Mouse (Mus musculus) liver, embryonic 12.5 days (tissue): ENCODE measurements at regions not wholly inside any gene's neighbourhood (a gene's known extent, or its start where the extent isn't known, plus 50 kb on each side); places are given as distances from the start of the nearest gene placed in this dataset.

ENCODE experiments used
- ATAC-seq: fragments of 200-750 bp; cut with Nextera tagmentation; 2 replicates; pipeline ENCODE4 v1.8.0; 2017; ENCODE audit warnings: moderate number of reproducible peaks, mild to moderate bottlenecking, moderate library complexity
- H3K27ac ChIP-seq: fragments of 300-500 bp; sonication (generic); 2 replicates; pipeline ENCODE4 v1.5.1; 2016; ENCODE audit warnings: mild to moderate bottlenecking
- H3K27me3 ChIP-seq: fragments of 300-500 bp; sonication (generic); replicated peaks from 2 replicates; pipeline ENCODE4 v1.6.1; 2016; ENCODE audit warnings: mild to moderate bottlenecking, moderate library complexity
- H3K36me3 ChIP-seq: fragments of 300-500 bp; sonication (generic); 2 replicates; pipeline ENCODE4 v1.6.1; 2016; ENCODE audit warnings: mild to moderate bottlenecking, moderate library complexity
- H3K4me1 ChIP-seq: fragments of 300-500 bp; sonication (generic); 2 replicates; pipeline ENCODE4 v1.6.1; 2016
- H3K4me2 ChIP-seq: fragments of 300-500 bp; sonication (generic); 2 replicates; pipeline ENCODE4 v1.6.1; 2016; ENCODE audit warnings: mild to moderate bottlenecking, moderate library complexity
- H3K4me3 ChIP-seq: fragments of 300-500 bp; sonication (generic); 2 replicates; pipeline ENCODE4 v1.5.1; 2016; ENCODE audit warnings: mild to moderate bottlenecking, moderate library complexity
- H3K9ac ChIP-seq: fragments of 300-500 bp; sonication (generic); 2 replicates; pipeline ENCODE4 v1.6.1; 2016; ENCODE audit warnings: mild to moderate bottlenecking, moderate library complexity
- H3K9me3 ChIP-seq: fragments of 300-500 bp; sonication (generic); replicated peaks from 2 replicates; pipeline ENCODE4 v1.6.1; 2016; ENCODE audit warnings: mild to moderate bottlenecking, moderate library complexity
- WGBS: fragments of 180-500 bp; shearing (Covaris S2); methylation state at CpG from one replicate; pipeline ENCODE4 v1.1.7; 2016; ENCODE audit not compliant: insufficient replicate concordance; 5-methylcytosine and 5-hydroxymethylcytosine counted together

GRCm38 (mm10) chr2:45184704-45185620, 67.8 kb upstream of the Zeb2 start:
- peak overlapping the region; percentile 30 for H3K4me3 ChIP-seq
- H3K9me3 ChIP-seq: no peaks in the 10 kb centered on the region
- peak overlapping the region; percentile 64 for H3K27ac ChIP-seq
- H3K36me3 ChIP-seq: no peaks in the 10 kb centered on the region
- H3K27me3 ChIP-seq: no peaks in the 10 kb centered on the region
- H3K4me2 ChIP-seq: peak overlapping the region; percentile 63
- peak overlapping the region; percentile 43; the same call in 1 of the 2 replicates for H3K9ac ChIP-seq
- 7% methylated on average over 18 of the region's 18 CpGs for WGBS
- ATAC-seq: peak; percentile 74
- H3K4me1 ChIP-seq: peaks cover 31% of the 10 kb centered on the region

GRCm38 (mm10) chr2:45184149-45184548, 67.0 kb upstream of the Zeb2 start:
- Histone ChIP-seq H3K4me2 (peak overlapping the region; percentile 63), H3K9ac (no peak overlapping the region), H3K36me3 (no peaks in the 10 kb centered on the region), H3K4me1 (peaks cover 31% of the 10 kb centered on the region), H3K4me3 (peak overlapping the region; percentile 30), H3K27ac (no peak overlapping the region), H3K27me3 (no peaks in the 10 kb centered on the region), H3K9me3 (no peaks in the 10 kb centered on the region)
- ATAC-seq: peak; percentile 88
- 11% methylated on average over 6 of the region's 6 CpGs for WGBS

- Histone ChIP-seq H3K4me1 (peaks cover 31% of the 10 kb centered on the region), H3K9me3 (no peaks in the 10 kb centered on the region), H3K4me3 (no peak overlapping the region), H3K27ac (no peak overlapping the region), H3K36me3 (no peaks in the 10 kb centered on the region), H3K9ac (no peak overlapping the region), H3K27me3 (no peaks in the 10 kb centered on the region), H3K4me2 (no peak overlapping the region)
- ATAC-seq: no peak
- WGBS: 79% methylated on average over 1 of the region's 1 CpGs
Measured at GRCm38 (mm10) chr2:45182876-45183275, 65.7 kb upstream of the Zeb2 start.

GRCm38 (mm10) chr2:45181552-45181951, 64.4 kb upstream of the Zeb2 start:
- no peak overlapping the region for H3K4me2 ChIP-seq
- no peak overlapping the region for H3K4me3 ChIP-seq
- no peaks in the 10 kb centered on the region for H3K27me3 ChIP-seq
- H3K27ac ChIP-seq: no peak overlapping the region
- peaks cover 31% of the 10 kb centered on the region for H3K4me1 ChIP-seq
- no peaks in the 10 kb centered on the region for H3K36me3 ChIP-seq
- 68% methylated on average over 7 of the region's 7 CpGs for WGBS
- H3K9ac ChIP-seq: no peak overlapping the region
- H3K9me3 ChIP-seq: no peaks in the 10 kb centered on the region
- ATAC-seq: no peak

- ATAC-seq: no peak
- no peak overlapping the region for H3K27ac ChIP-seq
- 88% methylated on average over 1 of the region's 1 CpGs for whole genome bisulfite sequencing
Measured at GRCm38 (mm10) chr2:45178849-45179453, 61.8 kb upstream of the Zeb2 start.

GRCm38 (mm10) chr2:45172382-45172781, 55.2 kb upstream of the Zeb2 start:
- Histone ChIP-seq H3K27me3 (no peaks in the 10 kb centered on the region), H3K9me3 (no peaks in the 10 kb centered on the region), H3K9ac (no peak overlapping the region), H3K4me1 (peaks cover 44% of the 10 kb centered on the region), H3K27ac (peak overlapping the region; percentile 67), H3K36me3 (no peaks in the 10 kb centered on the region), H3K4me2 (peak overlapping the region; percentile 61), H3K4me3 (peak overlapping the region; percentile 18; the same call in 1 of the 2 replicates)
- 0 out of 2 replicates have a peak, but pooled peaks have one; percentile 26 for ATAC-seq
- WGBS: 47% methylated on average over 8 of the region's 8 CpGs

More at GRCm38 (mm10) chr2:45178849-45179453, 61.8 kb upstream of the Zeb2 start:
- Histone ChIP-seq H3K27me3 (no peaks in the 10 kb centered on the region), H3K4me2 (no peak overlapping the region), H3K4me1 (peaks cover 10% of the 10 kb centered on the region), H3K4me3 (no peak overlapping the region), H3K9me3 (no peaks in the 10 kb centered on the region), H3K9ac (no peak overlapping the region), H3K36me3 (no peaks in the 10 kb centered on the region)

- peaks cover 44% of the 10 kb centered on the region for H3K4me1 ChIP-seq
- no peaks in the 10 kb centered on the region for H3K36me3 ChIP-seq
- peak overlapping the region; percentile 67 for H3K27ac ChIP-seq
- H3K27me3 ChIP-seq: no peaks in the 10 kb centered on the region
- ATAC-seq: peak; percentile 95
- H3K9me3 ChIP-seq: no peaks in the 10 kb centered on the region
- WGBS: 9% methylated on average over 12 of the region's 12 CpGs
- peak overlapping the region; percentile 61 for H3K4me2 ChIP-seq
- H3K4me3 ChIP-seq: peak overlapping the region; percentile 18
- no peak overlapping the region for H3K9ac ChIP-seq
Measured at GRCm38 (mm10) chr2:45171520-45172173, 54.5 kb upstream of the Zeb2 start.

GRCm38 (mm10) chr2:45170272-45170671, 53.1 kb upstream of the Zeb2 start:
- peaks cover 44% of the 10 kb centered on the region for H3K4me1 ChIP-seq
- H3K36me3 ChIP-seq: no peaks in the 10 kb centered on the region
- H3K4me2 ChIP-seq: peak overlapping the region; percentile 12; the same call in 1 of the 2 replicates
- no peak overlapping the region for H3K4me3 ChIP-seq
- no peak overlapping the region for H3K9ac ChIP-seq
- 70% methylated on average over 3 of the region's 3 CpGs for WGBS
- H3K27ac ChIP-seq: no peak overlapping the region
- no peaks in the 10 kb centered on the region for H3K9me3 ChIP-seq
- no peaks in the 10 kb centered on the region for H3K27me3 ChIP-seq
- no peak for ATAC-seq

GRCm38 (mm10) chr2:45169429-45170070, 52.4 kb upstream of the Zeb2 start:
- peaks cover 44% of the 10 kb centered on the region for H3K4me1 ChIP-seq
- H3K27ac ChIP-seq: no peak overlapping the region
- H3K9ac ChIP-seq: no peak overlapping the region
- no peaks in the 10 kb centered on the region for H3K27me3 ChIP-seq
- no peaks in the 10 kb centered on the region for H3K9me3 ChIP-seq
- H3K36me3 ChIP-seq: no peaks in the 10 kb centered on the region
- no peak for ATAC-seq
- WGBS: 43% methylated on average over 9 of the region's 9 CpGs
- H3K4me3 ChIP-seq: no peak overlapping the region
- H3K4me2 ChIP-seq: no peak overlapping the region

- WGBS: 94% methylated on average over 3 of the region's 3 CpGs
- ATAC-seq: no peak
- H3K9me3 ChIP-seq: no peaks in the 10 kb centered on the region
- no peak overlapping the region for H3K4me3 ChIP-seq
- H3K36me3 ChIP-seq: no peaks in the 10 kb centered on the region
- H3K27me3 ChIP-seq: no peaks in the 10 kb centered on the region
- H3K9ac ChIP-seq: no peak overlapping the region
- no peak overlapping the region for H3K4me2 ChIP-seq
- no peak overlapping the region for H3K27ac ChIP-seq
- H3K4me1 ChIP-seq: peaks cover 44% of the 10 kb centered on the region
Measured at GRCm38 (mm10) chr2:45168606-45169005, 51.4 kb upstream of the Zeb2 start.
